Mouse (Mus musculus) lung, embryonic 16.5 days (tissue): Measurements from ENCODE around the gene Phf13. TPM values are rescaled to one million over a fixed set of nuclear protein-coding genes. Genes with fewer than 3 reads are reported as not detected.
"Not testable (repeated sequence)": the region's sequence is repeated elsewhere in the genome, so short reads cannot be mapped to it uniquely, and the experiment has no call there.

Source experiments
- ATAC-seq: fragments of 200-750 bp; cut with Nextera tagmentation; 2 replicates; pipeline ENCODE4 v1.8.0; 2017; ENCODE audit warnings: low read depth, mild to moderate bottlenecking, moderate library complexity
- H3K27ac ChIP-seq: fragments of 300-500 bp; sonication (generic); 2 replicates; pipeline ENCODE4 v1.5.1; 2014; ENCODE audit warnings: mild to moderate bottlenecking, control low read depth, low read length
- H3K27me3 ChIP-seq: fragments of 300-500 bp; sonication (generic); 2 replicates; pipeline ENCODE4 v1.6.1; 2014; ENCODE audit warnings: low read depth, low read length, mixed read lengths; ENCODE audit not compliant: control insufficient read depth, insufficient read depth
- H3K36me3 ChIP-seq: fragments of 300-500 bp; sonication (generic); 2 replicates; pipeline ENCODE4 v1.6.1; 2014; ENCODE audit warnings: low read length; ENCODE audit not compliant: control insufficient read depth, insufficient read depth
- H3K4me1 ChIP-seq: fragments of 300-500 bp; sonication (generic); replicated peaks from 2 replicates; pipeline ENCODE4 v1.6.1; 2014; ENCODE audit warnings: low read length, mixed read lengths; ENCODE audit not compliant: control insufficient read depth, insufficient read depth
- H3K4me2 ChIP-seq: fragments of 300-500 bp; sonication (generic); 2 replicates; pipeline ENCODE4 v1.6.1; 2014; ENCODE audit warnings: low read depth, low read length, control low read depth
- H3K4me3 ChIP-seq: fragments of 300-500 bp; sonication (generic); 2 replicates; pipeline ENCODE4 v1.5.1; 2014; ENCODE audit warnings: mild to moderate bottlenecking, low read length, control low read depth
- H3K9ac ChIP-seq: fragments of 300-500 bp; sonication (generic); 2 replicates; pipeline ENCODE4 v1.6.1; 2014; ENCODE audit warnings: low read length, control low read depth
- H3K9me3 ChIP-seq: fragments of 300-500 bp; sonication (generic); 2 replicates; pipeline ENCODE4 v1.6.1; 2016; ENCODE audit warnings: low read length; ENCODE audit not compliant: control insufficient read depth
- WGBS: fragments of 180-500 bp; shearing (Covaris S2); extraction: QIAGEN DNeasy Blood & Tissue Kit; methylation state at CpG from one replicate; pipeline ENCODE4 v1.1.7; 2014; 5-methylcytosine and 5-hydroxymethylcytosine counted together
- polyA plus RNA-seq: library from polyadenylated mRNA; unstranded; fragments of >200 nt; fragmentation: Nextera tagmentation; extraction: Ambion mirVana; gene quantifications from 2 replicates; pipeline ENCODE4 v1.2.1, GENCODE M21; 2015

Phf13 gene
- polyA plus RNA-seq, result 25.1 and 26.8 TPM in 2 replicates

DNA sequence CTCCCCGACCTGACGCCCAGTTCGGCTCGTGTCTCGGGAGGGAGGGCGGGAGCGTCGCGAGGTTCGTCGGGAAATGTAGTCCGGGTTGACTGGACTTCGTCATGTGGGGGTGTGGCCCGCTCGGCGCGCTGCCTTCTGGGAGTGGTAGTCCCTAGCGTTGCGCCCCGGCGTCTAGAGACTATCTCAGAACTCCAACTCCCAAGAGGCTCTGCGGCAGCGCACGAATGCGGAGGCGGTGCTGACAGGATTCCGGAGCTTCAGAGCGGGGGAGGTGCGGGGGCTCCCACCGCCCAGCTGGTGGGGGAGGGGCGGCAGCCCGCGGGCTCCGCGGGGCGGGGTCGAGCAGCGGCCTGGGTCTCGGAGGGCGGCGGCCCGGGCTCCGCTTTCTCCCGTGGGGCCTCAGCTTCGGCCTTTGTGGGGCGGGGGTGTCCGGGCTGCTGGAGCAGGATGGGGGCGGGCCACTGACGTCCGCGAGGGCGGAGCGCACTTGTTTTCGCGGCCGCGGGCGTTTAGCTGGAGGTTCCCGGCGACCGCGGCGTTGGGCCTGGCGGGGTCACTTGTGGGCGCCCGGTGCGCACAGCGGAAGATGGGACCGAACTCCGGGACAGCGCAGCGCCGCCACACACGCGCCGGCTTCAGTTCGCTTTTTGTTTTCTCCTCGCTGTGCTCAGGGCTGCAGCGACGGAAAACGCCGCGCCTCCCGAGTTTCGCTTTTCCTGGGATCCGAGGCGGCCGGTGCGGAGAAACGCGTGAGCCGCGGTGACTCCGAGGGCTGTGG lies at the start of gene Phf13:
Gene Phf13, minus strand, starts transcription at position 86 of the 778 bp plus-strand sequence.
- Histone ChIP-seq H3K4me3 (peak within 1 kb of the TSS; percentile 98), H3K9me3 (no peaks in the 10 kb centered on the region), H3K27me3 (no peaks in the 10 kb centered on the region), H3K4me1 (peaks cover 20% of the 10 kb centered on the region), H3K9ac (peak within 1 kb of the TSS; percentile 93), H3K36me3 (peaks cover 14% of the 10 kb centered on the region), H3K4me2 (peak within 1 kb of the TSS; percentile 91), H3K27ac (peak within 1 kb of the TSS; percentile 91)
- ATAC-seq, result peak; percentile 98
- WGBS, result under 1% methylated on average over 90 of the region's 94 CpGs

GRCm38 (mm10) chr4:152044609-152045008 lies 48.6 kb upstream of the Phf13 start:
- Histone ChIP-seq H3K27ac (no peak overlapping the region), H3K9me3 (no peaks in the 10 kb centered on the region), H3K36me3 (peaks cover 61% of the 10 kb centered on the region), H3K4me2 (no peak overlapping the region), H3K27me3 (no peaks in the 10 kb centered on the region), H3K9ac (no peak overlapping the region), H3K4me3 (no peak overlapping the region), H3K4me1 (peaks cover 8% of the 10 kb centered on the region)
- ATAC-seq, result no peak
- 80% methylated on average over 6 of the region's 6 CpGs for WGBS

DNA sequence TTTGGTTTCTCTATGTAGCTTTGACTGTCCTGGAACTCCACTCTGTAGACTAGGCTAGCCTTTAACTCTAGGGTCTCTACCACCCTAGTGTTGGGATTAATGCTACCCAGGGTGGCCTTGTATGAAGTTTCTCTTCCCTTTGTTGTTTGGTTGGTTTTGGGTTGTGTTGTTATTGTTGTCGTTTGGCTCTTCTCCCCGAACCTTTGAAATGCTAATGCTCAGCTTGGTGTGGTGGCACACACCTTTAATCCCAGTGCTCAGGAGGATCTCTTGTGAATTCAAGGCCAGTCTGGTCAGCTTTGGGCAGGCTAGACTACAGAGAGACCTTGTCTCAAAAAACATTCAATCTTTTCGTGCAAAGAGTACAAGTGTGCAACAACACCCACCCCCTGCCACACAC lies 47.1 kb upstream of the Phf13 start:
- no peak overlapping the region for H3K27ac ChIP-seq
- H3K9ac ChIP-seq, result no peak overlapping the region
- no peaks in the 10 kb centered on the region for H3K27me3 ChIP-seq
- H3K36me3 ChIP-seq, result peaks cover 53% of the 10 kb centered on the region
- no peaks in the 10 kb centered on the region for H3K9me3 ChIP-seq
- ATAC-seq, result no peak
- no peak overlapping the region for H3K4me2 ChIP-seq
- 83% methylated on average over 3 of the region's 3 CpGs for WGBS
- H3K4me1 ChIP-seq, result peaks cover 8% of the 10 kb centered on the region
- H3K4me3 ChIP-seq, result no peak overlapping the region

GRCm38 (mm10) chr4:152041924-152042641 lies 46.0 kb upstream of the Phf13 start:
- Histone ChIP-seq H3K4me3 (no peak overlapping the region), H3K27ac (no peak overlapping the region), H3K9me3 (no peaks in the 10 kb centered on the region), H3K27me3 (no peaks in the 10 kb centered on the region), H3K36me3 (peaks cover 42% of the 10 kb centered on the region), H3K9ac (no peak overlapping the region), H3K4me2 (no peak overlapping the region), H3K4me1 (peaks cover 8% of the 10 kb centered on the region)
- WGBS, result 97% methylated on average over 22 of the region's 22 CpGs
- ATAC-seq, result no peak

GRCm38 (mm10) chr4:152039831-152040310 lies 43.8 kb upstream of the Phf13 start:
- peaks cover 28% of the 10 kb centered on the region for H3K36me3 ChIP-seq
- H3K4me3 ChIP-seq, result peak overlapping the region; percentile 100
- H3K9ac ChIP-seq, result peak overlapping the region; percentile 93
- no peak for ATAC-seq
- no peak overlapping the region for H3K27ac ChIP-seq
- H3K4me2 ChIP-seq, result peak overlapping the region; percentile 94
- peaks cover 8% of the 10 kb centered on the region for H3K4me1 ChIP-seq
- H3K9me3 ChIP-seq, result no peaks in the 10 kb centered on the region
- WGBS, result 2% methylated on average over 25 of the region's 25 CpGs
- no peaks in the 10 kb centered on the region for H3K27me3 ChIP-seq

GRCm38 (mm10) chr4:152038985-152039830 lies 43.1 kb upstream of the Phf13 start, which contains the start of gene Nol9:
TSS of gene Nol9 (plus strand) at chr4:152039321.
- H3K4me3 ChIP-seq, result peak within 1 kb of the TSS; percentile 100
- H3K4me1 ChIP-seq, result peaks cover 8% of the 10 kb centered on the region
- WGBS, result under 1% methylated on average over 70 of the region's 86 CpGs
- H3K9me3 ChIP-seq, result no peaks in the 10 kb centered on the region
- peak within 1 kb of the TSS; percentile 93 for H3K9ac ChIP-seq
- no peak within 1 kb of the TSS for H3K27ac ChIP-seq
- H3K4me2 ChIP-seq, result peak within 1 kb of the TSS; percentile 94
- H3K36me3 ChIP-seq, result peaks cover 25% of the 10 kb centered on the region
- ATAC-seq, result peak; percentile 92
- H3K27me3 ChIP-seq, result no peaks in the 10 kb centered on the region

DNA sequence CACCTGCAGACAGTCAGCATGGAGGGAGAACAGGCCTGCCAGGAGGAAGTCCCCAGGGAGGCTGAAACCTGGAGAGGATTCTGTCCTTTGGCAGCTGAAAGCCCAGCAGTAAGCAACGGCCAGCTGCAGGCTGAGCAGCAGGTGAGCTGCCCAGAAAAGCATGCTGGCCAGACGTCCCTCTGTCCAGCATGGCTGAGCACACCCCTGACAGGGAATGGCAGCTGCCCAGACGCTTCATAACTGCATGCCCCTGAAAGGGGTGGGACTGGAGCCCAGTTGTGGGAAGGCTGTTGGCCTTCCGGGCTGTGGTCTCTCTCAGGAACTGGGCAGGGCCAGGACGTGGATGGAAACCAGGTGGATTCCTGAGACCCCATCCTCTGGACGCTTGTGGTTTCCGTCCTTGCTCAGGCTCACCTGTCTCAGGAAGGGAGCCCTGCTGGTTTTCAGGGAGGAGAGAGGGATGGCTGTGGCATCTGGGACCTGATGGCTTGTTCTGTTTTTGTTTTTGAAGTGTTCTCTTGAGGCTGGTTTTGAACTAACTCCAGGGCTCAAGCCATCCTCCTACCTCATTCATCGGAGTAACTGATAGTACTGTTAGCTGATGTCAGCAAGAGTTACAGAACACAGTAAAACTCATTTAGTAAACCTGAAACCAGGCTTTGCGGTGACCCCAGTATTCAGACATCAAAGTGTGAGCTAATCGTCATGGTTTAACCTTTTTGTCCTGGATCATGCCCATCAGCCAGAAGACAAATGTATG lies 42.3 kb upstream of the Phf13 start, which contains the start of gene Tas1r1:
Gene Tas1r1, minus strand, starts transcription at position 344 of the 760 bp plus-strand sequence.
- Histone ChIP-seq H3K36me3 (peaks cover 21% of the 10 kb centered on the region), H3K4me3 (peak within 1 kb of the TSS; percentile 100), H3K4me2 (peak within 1 kb of the TSS; percentile 94), H3K4me1 (peaks cover 8% of the 10 kb centered on the region), H3K9me3 (no peaks in the 10 kb centered on the region), H3K27ac (no peak within 1 kb of the TSS), H3K27me3 (no peaks in the 10 kb centered on the region), H3K9ac (peak within 1 kb of the TSS; percentile 93)
- ATAC-seq, result no peak
- WGBS, result 36% methylated on average over 10 of the region's 10 CpGs

DNA sequence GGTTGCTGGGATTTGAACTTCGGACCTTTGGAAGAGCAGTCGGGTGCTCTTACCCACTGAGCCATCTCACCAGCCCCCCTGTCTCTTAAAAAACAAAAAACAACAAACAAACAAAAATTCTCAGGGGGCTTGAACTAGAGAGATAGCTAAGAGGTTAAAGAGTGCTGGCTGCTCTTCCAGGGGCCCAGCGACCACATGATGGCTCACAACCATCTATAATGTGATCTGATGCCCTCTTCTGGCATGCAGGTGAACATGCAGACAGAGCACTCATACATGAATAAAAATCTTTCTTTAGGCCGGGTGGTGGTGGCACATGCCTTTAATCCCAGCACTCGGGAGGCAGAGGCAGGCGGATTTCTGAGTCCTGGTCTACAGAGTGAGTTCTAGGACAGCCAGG lies 40.4 kb upstream of the Phf13 start:
- not testable (repeated sequence) for ATAC-seq, H3K27me3 ChIP-seq, H3K4me1 ChIP-seq, H3K4me2 ChIP-seq, H3K27ac ChIP-seq, H3K9me3 ChIP-seq, H3K4me3 ChIP-seq, H3K9ac ChIP-seq, H3K36me3 ChIP-seq
- WGBS, result 83% methylated on average over 6 of the region's 6 CpGs
